Mouse (Mus musculus): Measurements from ENCODE around the gene Ddr1.

Gene Ddr1

GRCm38 (mm10) chr17:35721676-35722075 is 17.3 kb upstream of the Ddr1 start:
- DNase-seq (ENCODE audit: low read depth, low spot score), result no peak

GRCm38 (mm10) chr17:35720340-35720727 is 15.9 kb upstream of the Ddr1 start:
- peak; percentile 82 for DNase-seq (ENCODE audit: low read depth, low spot score)

GRCm38 (mm10) chr17:35719616-35720339 is 15.4 kb upstream of the Ddr1 start:
- no peak for DNase-seq (ENCODE audit: low read depth, low spot score)

GRCm38 (mm10) chr17:35717080-35717479 is 12.7 kb upstream of the Ddr1 start:
- DNase-seq (ENCODE audit: low read depth, low spot score), result no peak

GRCm38 (mm10) chr17:35716114-35716513 is 11.7 kb upstream of the Ddr1 start:
- DNase-seq (ENCODE audit: low read depth, low spot score), result no peak

GRCm38 (mm10) chr17:35710705-35711347 is 6.4 kb upstream of the Ddr1 start:
- DNase-seq (ENCODE audit: low read depth, low spot score), result no peak

- no peak for DNase-seq (ENCODE audit: low read depth, low spot score)
These were observed 4.2 kb upstream of the Ddr1 start for GRCm38 (mm10) chr17:35708611-35709010.

- DNase-seq (ENCODE audit: low read depth, low spot score), result peak; percentile 70
These were observed 3.5 kb upstream of the Ddr1 start for GRCm38 (mm10) chr17:35707929-35708328.

GRCm38 (mm10) chr17:35705836-35706235 is 1.4 kb upstream of the Ddr1 start:
- peak; percentile 60 for DNase-seq (ENCODE audit: low read depth, low spot score)

GRCm38 (mm10) chr17:35703751-35704271 is 610 bp downstream of the Ddr1 start:
- DNase-seq (ENCODE audit: low read depth, low spot score), result no peak

- DNase-seq (ENCODE audit: low read depth, low spot score), result no peak
These were observed 1.4 kb downstream of the Ddr1 start for GRCm38 (mm10) chr17:35703065-35703464.

GRCm38 (mm10) chr17:35702605-35703004 is 1.8 kb downstream of the Ddr1 start:
- no peak for DNase-seq (ENCODE audit: low read depth, low spot score)

- DNase-seq (ENCODE audit: low read depth, low spot score), result peak; percentile 86
These were observed 2.4 kb downstream of the Ddr1 start for GRCm38 (mm10) chr17:35701978-35702461.

- peak; percentile 77 for DNase-seq (ENCODE audit: low read depth, low spot score)
These were observed 3.0 kb downstream of the Ddr1 start for GRCm38 (mm10) chr17:35701203-35701977.

GRCm38 (mm10) chr17:35700371-35700961 is 4.0 kb downstream of the Ddr1 start:
- peak; percentile 73 for DNase-seq (ENCODE audit: low read depth, low spot score)

- DNase-seq (ENCODE audit: low read depth, low spot score), result peak; percentile 96
These were observed 4.5 kb downstream of the Ddr1 start for GRCm38 (mm10) chr17:35699919-35700318.

GRCm38 (mm10) chr17:35698501-35698883 is 5.9 kb downstream of the Ddr1 start:
- DNase-seq (ENCODE audit: low read depth, low spot score), result no peak

- DNase-seq (ENCODE audit: low read depth, low spot score), result peak; percentile 96
These were observed 6.5 kb downstream of the Ddr1 start for GRCm38 (mm10) chr17:35697759-35698500.

GRCm38 (mm10) chr17:35697429-35697758 is 7.0 kb downstream of the Ddr1 start:
- DNase-seq (ENCODE audit: low read depth, low spot score), result no peak

- DNase-seq (ENCODE audit: low read depth, low spot score), result peak; percentile 68
These were observed 7.7 kb downstream of the Ddr1 start for GRCm38 (mm10) chr17:35696691-35697090.

- peak; percentile 65 for DNase-seq (ENCODE audit: low read depth, low spot score)
These were observed 9.1 kb downstream of the Ddr1 start for GRCm38 (mm10) chr17:35695289-35695688.
